Mouse (Mus musculus) regulatory T cell (primary cell): ENCODE measurements around the gene Cldn4.

Experiments used
- in situ Hi-C: fragments of 300-600 bp; cut with MboI, MseI; formaldehyde crosslinking; loops from one replicate; pipeline ENCODE4 v1.15.1; 2025; ENCODE audit warnings: high pct_unique_total_duplicates

Gene Cldn4

DNA sequence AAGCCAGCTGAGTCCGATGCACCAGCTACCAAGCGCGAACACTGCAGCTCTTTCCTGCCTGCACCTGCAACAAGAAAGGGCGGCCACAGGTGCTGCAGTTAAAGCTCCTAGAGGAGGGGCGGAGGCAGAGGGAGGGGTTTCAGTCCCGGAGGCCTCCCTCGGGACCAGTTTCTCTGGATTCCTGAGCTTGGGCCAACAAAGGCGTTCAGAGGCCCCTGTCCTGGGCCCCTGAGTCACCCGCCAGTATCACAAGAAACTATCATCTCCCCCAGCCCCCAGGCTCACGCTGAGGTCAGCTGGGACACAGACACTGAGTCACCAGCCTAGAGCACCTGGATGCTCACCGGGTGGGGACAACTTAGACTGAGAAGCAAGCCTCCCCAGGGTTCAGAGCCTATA is at the start of gene Cldn4:
Gene Cldn4, minus strand, starts transcription at position 78 of the 399 bp plus-strand sequence.
- in situ Hi-C loops: no loop called here

GRCm38 (mm10) chr5:134992566-134992965 is 45.8 kb upstream of the Cldn4 start:
- in situ Hi-C loops: no loop called here

- in situ Hi-C loops: no loop called here
Measured at GRCm38 (mm10) chr5:134989741-134990140, 43.0 kb upstream of the Cldn4 start.

GRCm38 (mm10) chr5:134989166-134989565 is 42.4 kb upstream of the Cldn4 start:
- in situ Hi-C loops: no loop called here

GRCm38 (mm10) chr5:134986298-134987268 is 39.8 kb upstream of the Cldn4 start:
- in situ Hi-C loops: no loop called here

DNA sequence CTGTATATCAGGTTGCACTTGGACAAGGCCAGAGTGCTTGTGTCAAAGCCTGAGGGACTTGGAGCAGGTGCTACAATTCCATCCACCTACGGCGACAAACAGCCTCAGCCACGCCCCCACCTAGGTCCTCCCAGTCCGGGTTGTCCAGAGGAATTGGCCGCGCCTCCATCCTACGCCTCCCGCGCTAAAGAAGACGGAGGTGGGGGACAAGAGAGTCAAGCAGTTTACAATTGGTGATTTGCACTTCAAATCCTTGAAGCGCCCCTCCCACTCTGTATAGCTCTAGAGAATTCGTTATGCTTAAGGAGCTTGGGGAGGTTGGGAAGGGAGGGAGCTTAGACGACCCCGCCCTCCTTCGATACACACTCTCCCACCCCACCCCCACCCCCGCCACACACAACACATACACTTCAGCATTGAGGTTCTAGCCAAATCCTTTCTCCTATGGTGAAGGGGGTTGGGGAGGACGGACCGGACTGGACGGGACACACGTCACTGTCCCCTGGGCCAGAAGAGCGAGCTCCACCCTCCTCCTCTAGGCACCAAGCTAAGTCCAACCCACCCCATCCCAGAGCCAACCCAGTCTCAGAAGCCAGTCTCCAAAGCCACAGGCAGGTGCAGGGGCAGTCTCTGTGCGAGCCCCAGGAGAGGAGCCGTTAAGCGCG is 39.0 kb upstream of the Cldn4 start, which contains the start of gene Cldn3:
Gene Cldn3, plus strand, starts transcription at position 582 of the 665 bp plus-strand sequence.
- in situ Hi-C loops: no loop called here

GRCm38 (mm10) chr5:134983771-134984170 is 37.0 kb upstream of the Cldn4 start:
- in situ Hi-C loops: no loop called here

- in situ Hi-C loops: no loop called here
Measured at GRCm38 (mm10) chr5:134983111-134983510, 36.4 kb upstream of the Cldn4 start.

DNA sequence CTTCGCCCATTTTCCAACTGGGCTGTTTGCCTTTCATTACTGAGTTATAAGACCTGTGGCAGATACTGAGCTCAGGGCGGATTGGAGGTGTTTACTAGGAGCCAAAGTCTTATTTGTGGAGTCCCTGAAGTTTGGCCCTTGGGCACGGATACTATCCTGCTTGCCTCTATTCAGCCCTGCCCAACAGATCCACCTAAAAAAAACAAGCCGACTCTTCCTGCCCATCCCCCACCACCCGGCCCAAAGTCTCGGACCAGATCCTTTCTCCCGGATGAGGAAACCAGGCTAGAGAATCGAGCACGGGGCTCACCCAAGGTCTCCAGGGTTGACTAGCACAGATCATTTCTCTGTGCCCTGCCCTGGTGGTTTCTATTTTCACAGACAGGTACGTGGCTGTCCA is 34.4 kb upstream of the Cldn4 start:
- in situ Hi-C loops: no loop called here

DNA sequence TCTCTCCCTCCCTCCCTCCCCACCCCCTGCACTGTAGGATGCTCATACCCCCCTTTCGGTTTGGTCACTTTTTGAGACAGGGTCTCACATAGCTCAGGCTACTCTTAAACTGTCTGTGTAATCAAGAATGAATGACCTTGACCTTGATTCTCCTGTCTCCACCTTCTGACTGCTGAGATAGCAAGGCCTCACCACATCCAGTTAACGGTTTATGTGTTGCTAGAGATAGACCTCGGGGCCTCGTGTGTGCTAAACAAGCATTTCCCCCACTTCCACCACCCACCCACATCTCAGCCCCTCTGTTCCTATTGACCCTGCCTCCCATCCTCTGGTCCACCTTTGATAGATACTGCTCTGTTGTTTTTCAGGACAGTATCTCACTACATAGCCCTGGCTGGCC is 31.1 kb upstream of the Cldn4 start:
- in situ Hi-C loops: no loop called here

DNA sequence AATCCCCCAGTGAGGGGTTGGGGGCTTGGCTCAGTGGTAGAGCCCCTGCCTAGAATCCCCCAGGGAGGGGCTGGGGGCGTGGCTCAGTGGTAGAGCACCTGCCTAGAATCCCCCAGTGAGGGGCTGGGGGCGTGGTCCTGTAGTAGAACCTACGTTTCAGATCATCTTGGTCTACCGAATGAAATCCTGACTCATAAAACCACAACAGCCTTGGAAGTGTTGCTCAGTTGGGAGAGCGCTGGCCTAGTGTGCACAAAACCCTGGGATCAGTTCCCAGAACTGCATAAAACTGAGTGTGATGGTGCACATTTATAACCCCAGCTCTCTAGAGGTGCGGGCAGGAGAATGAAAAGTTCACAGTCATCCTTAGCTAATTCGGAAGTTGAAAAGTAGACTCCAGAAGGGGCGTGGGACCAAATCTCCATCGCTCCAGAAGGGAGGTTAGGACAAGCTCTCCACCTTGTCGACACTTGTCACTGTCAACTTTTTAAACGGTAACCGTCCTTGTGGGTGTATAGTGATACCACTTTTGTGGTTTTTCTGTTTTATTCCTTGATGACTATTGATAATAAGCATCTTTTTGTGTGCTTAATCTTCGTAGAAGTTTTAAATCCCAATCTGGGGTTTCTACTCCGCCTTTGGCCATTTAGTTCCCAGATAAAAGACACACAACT is 30.0 kb upstream of the Cldn4 start:
- in situ Hi-C loops: no loop called here

DNA sequence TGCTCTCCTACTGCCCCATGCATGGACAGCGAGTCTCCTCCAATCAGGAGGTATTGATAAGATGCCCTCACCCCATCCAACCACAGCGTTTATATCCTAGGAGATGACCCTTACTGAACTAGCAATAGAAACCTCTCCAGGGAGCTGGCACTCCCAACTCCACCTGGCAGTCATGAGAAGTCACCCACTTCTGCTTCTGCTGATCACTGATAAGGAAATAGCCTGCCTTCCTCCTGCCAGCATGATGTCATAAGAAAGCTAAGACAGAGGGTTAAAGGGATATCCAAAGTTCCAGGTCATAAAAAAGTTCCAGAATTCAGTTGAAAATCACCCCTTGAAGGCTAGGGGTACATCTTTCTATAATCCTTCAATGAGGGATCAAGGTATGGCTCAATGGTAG is 29.4 kb upstream of the Cldn4 start:
- in situ Hi-C loops: no loop called here

DNA sequence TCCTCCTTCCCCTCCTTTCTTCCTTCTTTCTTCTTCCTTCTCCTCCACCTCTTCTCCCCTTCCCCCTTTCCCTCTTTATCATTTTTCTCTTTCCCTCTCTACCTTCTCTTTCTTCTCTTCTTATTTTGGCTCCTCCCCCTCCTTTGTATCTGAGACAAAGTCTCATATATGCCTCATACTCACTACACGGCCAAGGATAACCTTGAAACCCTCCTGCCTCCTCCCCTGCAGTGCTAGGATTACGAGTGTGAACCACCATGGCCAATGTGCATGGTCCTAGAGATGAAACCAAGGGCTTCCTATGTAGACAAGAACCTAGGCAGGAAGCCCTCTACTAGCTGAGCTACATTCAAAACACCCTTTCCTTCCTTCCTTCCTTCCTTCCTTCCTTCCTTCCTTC is 28.2 kb upstream of the Cldn4 start:
- in situ Hi-C loops: no loop called here

- in situ Hi-C loops: no loop called here
Measured at GRCm38 (mm10) chr5:134974294-134974693, 27.6 kb upstream of the Cldn4 start.

DNA sequence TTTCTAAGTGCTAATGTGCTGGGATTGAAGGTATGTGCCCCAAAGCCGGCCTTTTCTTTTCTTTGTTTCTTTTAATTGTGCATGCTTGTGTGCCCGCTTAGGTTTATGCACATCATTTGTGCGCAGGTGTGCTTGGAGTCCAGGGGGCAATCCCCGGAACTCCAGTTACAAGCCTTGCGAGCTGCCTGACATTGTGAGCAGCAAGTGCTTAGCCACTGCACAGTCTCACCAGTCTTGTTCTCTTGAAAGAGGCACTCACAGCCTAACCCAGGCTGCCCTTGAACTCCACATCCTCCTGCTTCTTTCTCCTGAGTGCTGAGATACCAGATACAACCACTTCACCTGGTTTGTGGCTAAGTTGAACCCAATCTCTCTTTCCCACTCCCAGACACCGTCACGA is 26.8 kb upstream of the Cldn4 start:
- in situ Hi-C loops: no loop called here

GRCm38 (mm10) chr5:134973081-134973480 is 26.3 kb upstream of the Cldn4 start:
- in situ Hi-C loops: no loop called here

- in situ Hi-C loops: no loop called here
Measured at GRCm38 (mm10) chr5:134970671-134971070, 23.9 kb upstream of the Cldn4 start.

- in situ Hi-C loops: loop anchor here (5.0 to 10.0 kb wide), 2 partner anchors 35 to 53 kb away; partner anchors contain the start of genes Cldn13 and Mettl27
Measured at GRCm38 (mm10) chr5:134967164-134967944, 20.6 kb upstream of the Cldn4 start.

GRCm38 (mm10) chr5:134965852-134966821 is 19.4 kb upstream of the Cldn4 start:
- in situ Hi-C loops: loop anchor here (5.0 to 10.0 kb wide), 2 partner anchors 34 to 51 kb away; partner anchors contain the start of genes Cldn13 and Mettl27

- in situ Hi-C loops: loop anchor here (5.0 to 10.0 kb wide), 2 partner anchors 33 to 51 kb away; partner anchors contain the start of genes Cldn13 and Mettl27
Measured at GRCm38 (mm10) chr5:134965473-134965851, 18.7 kb upstream of the Cldn4 start.
